Mouse (Mus musculus) heart, embryonic 14.5 days (tissue): ENCODE results near the gene Rtl8a. TPM values are rescaled to one million over a fixed set of nuclear protein-coding genes. Genes with fewer than 3 reads are reported as not detected.
"Not testable (repeated sequence)": the region's sequence is repeated elsewhere in the genome, so short reads cannot be mapped to it uniquely, and the experiment has no call there.

Experiments
- ATAC-seq: fragments of 200-750 bp; cut with Nextera tagmentation; 2 replicates; pipeline ENCODE4 v1.8.0; 2017; ENCODE audit warnings: low read depth, moderate TSS enrichment; ENCODE audit not compliant: insufficient number of reproducible peaks, insufficient read depth, low FRiP score
- H3K27ac ChIP-seq, 2 experiments: fragments of 200-500 bp in 1 of 2; fragments of 300-500 bp in 1 of 2; sonication (generic) in 1 of 2; replicated peaks in 1 of 2; 2 replicates each; pipeline ENCODE4 v1.5.1; 2012 to 2014; ENCODE audit warnings: low read depth in 2 of 2, low read length in 2 of 2, control low read depth in 1 of 2, mild to moderate bottlenecking in 1 of 2, mixed read lengths in 1 of 2; ENCODE audit not compliant: control insufficient read depth in 1 of 2, insufficient read depth in 1 of 2
- H3K27me3 ChIP-seq: fragments of 300-500 bp; sonication (generic); 2 replicates; pipeline ENCODE4 v1.6.1; 2014; ENCODE audit warnings: mild to moderate bottlenecking, low read length, control low read depth; ENCODE audit not compliant: control insufficient read depth, insufficient read depth
- H3K36me3 ChIP-seq: fragments of 300-500 bp; sonication (generic); 2 replicates; pipeline ENCODE4 v1.6.1; 2014; ENCODE audit warnings: mild to moderate bottlenecking, control low read depth, low read length, mixed read lengths; ENCODE audit not compliant: control insufficient read depth, insufficient read depth
- H3K4me1 ChIP-seq, 2 experiments: fragments of 200-500 bp in 1 of 2; fragments of 300-500 bp in 1 of 2; sonication (generic) in 1 of 2; 2 replicates each; pipeline ENCODE4 v1.6.1; 2012 to 2014; ENCODE audit warnings: low read length in 2 of 2, control low read depth in 1 of 2, mixed read lengths in 1 of 2; ENCODE audit not compliant: control insufficient read depth in 2 of 2, insufficient read depth in 2 of 2
- H3K4me2 ChIP-seq: fragments of 300-500 bp; sonication (generic); 2 replicates; pipeline ENCODE4 v1.6.1; 2014; ENCODE audit warnings: mild to moderate bottlenecking, low read length
- H3K4me3 ChIP-seq, 2 experiments: fragments of 200-500 bp in 1 of 2; fragments of 300-500 bp in 1 of 2; sonication (generic) in 1 of 2; 2 replicates each; pipeline ENCODE4 v1.5.1; 2012 to 2014; ENCODE audit warnings: low read length in 2 of 2, mild to moderate bottlenecking in 2 of 2, control low read depth in 1 of 2, low read depth in 1 of 2, moderate library complexity in 1 of 2; ENCODE audit not compliant: control insufficient read depth in 1 of 2, insufficient read depth in 1 of 2
- H3K9ac ChIP-seq: fragments of 300-500 bp; sonication (generic); 2 replicates; pipeline ENCODE4 v1.6.1; 2014; ENCODE audit warnings: mild to moderate bottlenecking, low read length
- H3K9me3 ChIP-seq: fragments of 300-500 bp; sonication (generic); 2 replicates; pipeline ENCODE4 v1.6.1; 2016; ENCODE audit warnings: low read length, control low read depth; ENCODE audit not compliant: control insufficient read depth
- WGBS: fragments of 180-500 bp; shearing (Covaris S2); extraction: QIAGEN DNeasy Blood & Tissue Kit; methylation state at CpG from one replicate; pipeline ENCODE4 v1.1.7; 2014; 5-methylcytosine and 5-hydroxymethylcytosine counted together
- polyA plus RNA-seq: library from polyadenylated mRNA; unstranded; fragments of >200 nt; fragmentation: Nextera tagmentation; extraction: Ambion mirVana; gene quantifications from 2 replicates; pipeline ENCODE4 v1.2.1, GENCODE M21; 2014

Rtl8a gene
- polyA plus RNA-seq, 1 experiment from 2014 or later, result 113 TPM

GRCm38 (mm10) chrX:53670294-53670693 is 26.8 kb upstream of the Rtl8a start, which contains the start of gene Rtl8b:
Rtl8b (minus strand) TSS chrX:53670408.
- H3K4me1 ChIP-seq, result no peaks in the 10 kb centered on the region

GRCm38 (mm10) chrX:53669557-53670270 is 26.2 kb upstream of the Rtl8a start:
- not testable (repeated sequence) for H3K4me1 ChIP-seq, H3K9me3 ChIP-seq, H3K9ac ChIP-seq, H3K27me3 ChIP-seq, H3K36me3 ChIP-seq
- H3K4me3 ChIP-seq, result peak overlapping the region; percentile 36 to 43; a peak in 3 of 4 replicates
- no CpG with 5 or more reads among the region's 36 CpGs for WGBS
- H3K4me2 ChIP-seq, result peak overlapping the region; percentile 45
- ATAC-seq, result peak; percentile 82
- H3K27ac ChIP-seq, result peak overlapping the region in 1 of 2 experiments; percentile 57; a peak in 1 of 4 replicates

More at GRCm38 (mm10) chrX:53670294-53670693, 26.8 kb upstream of the Rtl8a start, which contains the start of gene Rtl8b:
- H3K9ac ChIP-seq, result peak within 1 kb of the TSS; percentile 41; the same call in 1 of the 2 replicates
- peak within 1 kb of the TSS; percentile 57 for H3K4me2 ChIP-seq
- 22% methylated on average over 10 of the region's 15 CpGs for WGBS
- H3K9me3 ChIP-seq, result no peaks in the 10 kb centered on the region
- ATAC-seq, result peak; percentile 82
- H3K4me3 ChIP-seq, result peak within 1 kb of the TSS; percentile 36 to 43
- peak within 1 kb of the TSS; percentile 57 to 76; a peak in 3 of 4 replicates for H3K27ac ChIP-seq
- no peaks in the 10 kb centered on the region for H3K36me3 ChIP-seq
- no peaks in the 10 kb centered on the region for H3K27me3 ChIP-seq

- H3K4me2 ChIP-seq, H3K36me3 ChIP-seq, H3K27ac ChIP-seq, H3K9ac ChIP-seq, H3K4me3 ChIP-seq, ATAC-seq, H3K27me3 ChIP-seq, H3K9me3 ChIP-seq, H3K4me1 ChIP-seq: not testable (repeated sequence)
- WGBS, result 52% methylated on average over 4 of the region's 4 CpGs
Measured at GRCm38 (mm10) chrX:53652917-53653316, 9.4 kb upstream of the Rtl8a start.

GRCm38 (mm10) chrX:53645885-53646284 is 2.4 kb upstream of the Rtl8a start:
- no peaks in the 10 kb centered on the region; a peak in 1 of 4 replicates for H3K4me1 ChIP-seq
- H3K27me3 ChIP-seq, result no peaks in the 10 kb centered on the region
- no peaks in the 10 kb centered on the region for H3K9me3 ChIP-seq
- no peak overlapping the region for H3K9ac ChIP-seq
- no peak overlapping the region for H3K4me3 ChIP-seq
- no peak overlapping the region for H3K27ac ChIP-seq
- no peaks in the 10 kb centered on the region for H3K36me3 ChIP-seq
- no peak for ATAC-seq
- 67% methylated on average over 6 of the region's 6 CpGs for WGBS
- H3K4me2 ChIP-seq, result no peak overlapping the region

GRCm38 (mm10) chrX:53642604-53642979 is 890 bp downstream of the Rtl8a start:
- not testable (repeated sequence) for H3K36me3 ChIP-seq, H3K27me3 ChIP-seq, H3K4me1 ChIP-seq, H3K9me3 ChIP-seq, H3K9ac ChIP-seq, ATAC-seq
- 0 out of 4 replicates have a peak overlapping the region, but pooled peaks of 1 of the 2 experiments have one; percentile 33 for H3K27ac ChIP-seq
- peak overlapping the region; percentile 49 for H3K4me2 ChIP-seq
- H3K4me3 ChIP-seq, result peak overlapping the region; percentile 6 to 13; a peak in 2 of 4 replicates
- WGBS, result 21% methylated on average over 4 of the region's 4 CpGs

GRCm38 (mm10) chrX:53638107-53638506 is 5.4 kb downstream of the Rtl8a start:
- not testable (repeated sequence) for H3K9me3 ChIP-seq, H3K36me3 ChIP-seq, H3K27ac ChIP-seq, H3K27me3 ChIP-seq, H3K9ac ChIP-seq, ATAC-seq, H3K4me2 ChIP-seq, H3K4me3 ChIP-seq, H3K4me1 ChIP-seq
- 52% methylated on average over 3 of the region's 3 CpGs for WGBS

GRCm38 (mm10) chrX:53611395-53611794 is 32.1 kb downstream of the Rtl8a start:
- H3K27ac ChIP-seq, H3K4me3 ChIP-seq, H3K27me3 ChIP-seq, H3K36me3 ChIP-seq, H3K9ac ChIP-seq, H3K9me3 ChIP-seq, H3K4me2 ChIP-seq, H3K4me1 ChIP-seq, ATAC-seq: not testable (repeated sequence)

GRCm38 (mm10) chrX:53610571-53610970 is 32.9 kb downstream of the Rtl8a start:
- no peaks in the 10 kb centered on the region for H3K4me1 ChIP-seq
- H3K27me3 ChIP-seq, result no peaks in the 10 kb centered on the region
- ATAC-seq, result no peak
- H3K27ac ChIP-seq, result no peak overlapping the region
- no peak overlapping the region for H3K4me3 ChIP-seq
- WGBS, result 2% methylated on average over 3 of the region's 3 CpGs
- no peaks in the 10 kb centered on the region for H3K9me3 ChIP-seq
- H3K9ac ChIP-seq, result no peak overlapping the region
- no peaks in the 10 kb centered on the region for H3K36me3 ChIP-seq
- no peak overlapping the region for H3K4me2 ChIP-seq
